Mouse (Mus musculus): ENCODE measurements at regions not wholly inside any gene's neighbourhood (a gene's known extent, or its start where the extent isn't known, plus 50 kb on each side); places are given as distances from the start of the nearest gene placed in this dataset.
"Not testable (repeated sequence)": the region's sequence is repeated elsewhere in the genome, so short reads cannot be mapped to it uniquely, and the experiment has no call there.

GRCm38 (mm10) chr12:47939491-47939890 lies 1120.8 kb upstream of the Nova1 start:
- TF ChIP-seq CTCF (IDR thresholded peaks at IDR 0.05; ENCODE audit: borderline replicate concordance, extremely low read depth, insufficient read depth, insufficient read length); POLR2A (IDR thresholded peaks at IDR 0.05; ENCODE audit: borderline replicate concordance, extremely low read depth, insufficient read depth, insufficient read length, poor library complexity, severe bottlenecking): not testable (repeated sequence)
